Mouse (Mus musculus) left cerebral cortex, adult 9 months (tissue): ENCODE measurements around the gene Adamtsl3.

ENCODE experiments used
- DNase-seq, 2 experiments: peaks; one replicate each; pipeline ENCODE4 v3.0.0; 2022; ENCODE audit warnings: low spot score in 2 of 2

Gene Adamtsl3

GRCm38 (mm10) chr7:82361127-82361526 is 25.6 kb downstream of the Adamtsl3 start:
- no peak for DNase-seq

- no peak for DNase-seq
These were observed 29.1 kb downstream of the Adamtsl3 start for GRCm38 (mm10) chr7:82364567-82364966.

- no peak for DNase-seq
These were observed 30.6 kb downstream of the Adamtsl3 start for GRCm38 (mm10) chr7:82366056-82366455.

- no peak for DNase-seq
These were observed 31.0 kb downstream of the Adamtsl3 start for GRCm38 (mm10) chr7:82366471-82366870.

- DNase-seq, result no peak
These were observed 32.6 kb downstream of the Adamtsl3 start for GRCm38 (mm10) chr7:82368047-82368446.

- DNase-seq, result no peak
These were observed 34.6 kb downstream of the Adamtsl3 start for GRCm38 (mm10) chr7:82370132-82370531.

GRCm38 (mm10) chr7:82371411-82371810 is 35.9 kb downstream of the Adamtsl3 start:
- peak in 1 of 2 experiments; percentile 20 for DNase-seq

GRCm38 (mm10) chr7:82378311-82378710 is 42.8 kb downstream of the Adamtsl3 start:
- no peak for DNase-seq

- no peak for DNase-seq
These were observed 44.3 kb downstream of the Adamtsl3 start for GRCm38 (mm10) chr7:82379765-82380164.

GRCm38 (mm10) chr7:82382843-82383535 is 47.5 kb downstream of the Adamtsl3 start:
- DNase-seq, result no peak

- DNase-seq, result no peak
These were observed 48.0 kb downstream of the Adamtsl3 start for GRCm38 (mm10) chr7:82383536-82383848.

GRCm38 (mm10) chr7:82387121-82387520 is 51.6 kb downstream of the Adamtsl3 start:
- DNase-seq, result no peak

- no peak for DNase-seq
These were observed 59.1 kb downstream of the Adamtsl3 start for GRCm38 (mm10) chr7:82394435-82395186.

- no peak for DNase-seq
These were observed 59.7 kb downstream of the Adamtsl3 start for GRCm38 (mm10) chr7:82395239-82395638.

GRCm38 (mm10) chr7:82395751-82396512 is 60.4 kb downstream of the Adamtsl3 start:
- DNase-seq, result no peak

- DNase-seq, result no peak
These were observed 61.4 kb downstream of the Adamtsl3 start for GRCm38 (mm10) chr7:82396869-82397268.

GRCm38 (mm10) chr7:82397632-82398031 is 62.1 kb downstream of the Adamtsl3 start:
- no peak for DNase-seq

- DNase-seq, result no peak
These were observed 70.1 kb downstream of the Adamtsl3 start for GRCm38 (mm10) chr7:82405466-82406045.

GRCm38 (mm10) chr7:82410966-82411365 is 75.5 kb downstream of the Adamtsl3 start:
- no peak for DNase-seq

- DNase-seq, result no peak
These were observed 81.2 kb downstream of the Adamtsl3 start for GRCm38 (mm10) chr7:82416653-82417052.

GRCm38 (mm10) chr7:82417053-82417452 is 81.6 kb downstream of the Adamtsl3 start:
- no peak for DNase-seq
